ENCODE assay signal across 8 mouse cellular contexts in genomic region chr17:26562292-26562691, GRCm38 (mm10). TPM values are rescaled to one million over a fixed set of nuclear protein-coding genes. Genes with fewer than 3 reads are reported as not detected.
A peak's percentile ranks its signal among the peaks of the same experiment; 100 is the strongest.
DNase-seq lines count a peak whose midpoint lies in the region; ATAC-seq and TF ChIP-seq lines count a peak whose summit lies in the region.

No protein-coding gene starts in this region.

- H3K4me3 ChIP-seq in heart, embryonic 12.5 days, result peak overlapping the region; percentile 89
- H3K4me3 ChIP-seq in ES-Bruce4 (ENCODE audit: low read depth, low read length) (peak overlapping the region; percentile 66), macrophage (ENCODE audit: inconsistent target) (peak overlapping the region; percentile 61)
- peak overlapping the region; percentile 95 for H3K4me3 ChIP-seq in hindbrain, embryonic 10.5 days

- ATAC-seq in heart, embryonic 12.5 days (ENCODE audit: insufficient number of reproducible peaks, low FRiP score), result no peak

- peaks cover 56% of the 10 kb centered on the region for H3K79me2 ChIP-seq in macrophage (ENCODE audit: inconsistent target)

- peaks cover 31% of the 10 kb centered on the region for H3K4me1 ChIP-seq in heart, embryonic 12.5 days (replicated peaks)
- peaks cover 2% of the 10 kb centered on the region for H3K4me1 ChIP-seq in ES-Bruce4 (ENCODE audit: control insufficient read depth, insufficient read depth, low read length)
- H3K4me1 ChIP-seq in hindbrain, embryonic 10.5 days (replicated peaks), result peaks cover 47% of the 10 kb centered on the region

- no peak for TF ChIP-seq EP300 in ES-Bruce4 (IDR thresholded peaks at IDR 0.05; ENCODE audit: insufficient read depth, low read depth, low read length)

- H3K36me3 ChIP-seq in heart, embryonic 12.5 days, result peaks cover 42% of the 10 kb centered on the region
- H3K36me3 ChIP-seq in ES-Bruce4 (ENCODE audit: control insufficient read depth, insufficient read depth, low read length, poor library complexity, severe bottlenecking) (0 out of 2 replicates have a peak, but pooled peaks cover 4% of the 10 kb centered on the region), macrophage (ENCODE audit: inconsistent target) (no peaks in the 10 kb centered on the region)
- H3K36me3 ChIP-seq in hindbrain, embryonic 10.5 days, result peaks cover 43% of the 10 kb centered on the region

- H3K9ac ChIP-seq in heart, embryonic 12.5 days, result peak overlapping the region; percentile 92
- peak overlapping the region; percentile 65 for H3K9ac ChIP-seq in ES-Bruce4 (ENCODE audit: low read depth, poor library complexity, severe bottlenecking)

- H3K9me3 ChIP-seq in heart, embryonic 12.5 days (replicated peaks), result no peaks in the 10 kb centered on the region; the same call in 1 of the 2 replicates
- H3K9me3 ChIP-seq in ES-Bruce4 (replicated peaks; ENCODE audit: control insufficient read depth, insufficient read depth, low read length, poor library complexity, severe bottlenecking), result no peaks in the 10 kb centered on the region
- peaks cover 6% of the 10 kb centered on the region; the same call in 1 of the 2 replicates for H3K9me3 ChIP-seq in hindbrain, embryonic 10.5 days

- no peak overlapping the region for H3K27ac ChIP-seq in heart, embryonic 12.5 days (ENCODE audit: poor library complexity, severe bottlenecking)
- H3K27ac ChIP-seq in ES-Bruce4 (ENCODE audit: insufficient read depth, low read length) (no peak overlapping the region), macrophage (0 out of 2 replicates have a peak overlapping the region, but pooled peaks have one; percentile 19)
- peak overlapping the region; percentile 95 for H3K27ac ChIP-seq in hindbrain, embryonic 10.5 days

- no peak for TF ChIP-seq CTCF in ES-Bruce4 (IDR thresholded peaks at IDR 0.05; ENCODE audit: low read depth, low read length)

- no peaks in the 10 kb centered on the region for H3K27me3 ChIP-seq in heart, embryonic 12.5 days (replicated peaks)
- no peaks in the 10 kb centered on the region for H3K27me3 ChIP-seq in ES-Bruce4 (ENCODE audit: control insufficient read depth, insufficient read depth, low read length, poor library complexity, severe bottlenecking)
- H3K27me3 ChIP-seq in hindbrain, embryonic 10.5 days (ENCODE audit: insufficient read depth, poor library complexity, severe bottlenecking), result no peaks in the 10 kb centered on the region

- no peak for TF ChIP-seq POLR2A in ES-Bruce4 (IDR thresholded peaks at IDR 0.05; ENCODE audit: insufficient read depth, low read length)

- WGBS in heart, embryonic 12.5 days, result 71% methylated on average over 4 of the region's 4 CpGs
- 75% methylated on average over 4 of the region's 4 CpGs for WGBS in hindbrain, embryonic 10.5 days
- 81% methylated on average over 4 of the region's 4 CpGs for WGBS in macrophage (ENCODE audit: missing documents)

- DNase-seq in heart, postnatal 4 days, result no peak
- DNase-seq in hindbrain, embryonic 10.5 days (ENCODE audit: low spot score), result no peak
- DNase-seq in adrenal gland, adult (ENCODE audit: inconsistent age in 2 of 2, low spot score in 1 of 2), result no peak
- no peak for DNase-seq in urinary bladder, postnatal 4 days (ENCODE audit: low spot score in 2 of 2)
- DNase-seq in spleen, adult 12 weeks (ENCODE audit: low spot score), result no peak

- H3K4me2 ChIP-seq in heart, embryonic 12.5 days, result peak overlapping the region; percentile 93

RNA-seq across cellular contexts. Expression of gene Dusp1, which starts 0.4 kb away (rescaled TPM):
- polyA plus RNA-seq in heart, embryonic 12.5 days (2016; fragmentation: Nextera tagmentation; extraction: Ambion mirVana), result 36.2 and 38.7 TPM in 2 replicates
- total RNA-seq in heart, postnatal 4 days (2021), result 10 to 100 TPM; 66.9 to 69.5 TPM
- polyA plus RNA-seq in ES-Bruce4 (2011; ENCODE audit: insufficient read depth, insufficient read length, low read depth, missing spikeins) (58.4 and 64.9 TPM in 2 replicates), macrophage (2018) (10.8 to 29.7 TPM (median 28.3 TPM) in 3 replicates)
- 26.8 and 36.8 TPM in 2 replicates for polyA plus RNA-seq in hindbrain, embryonic 10.5 days (2016; fragmentation: Nextera tagmentation; extraction: Ambion mirVana)
- total RNA-seq in macrophage (2018; cell fraction: chromatin; rRNA removed), result 1,000 to 10,000 TPM in 8 of 26 experiments, 100 to 1,000 TPM in 14, 10 to 100 TPM in 4; 36.2 to 1,811 (median 533) TPM
- 1,000 to 10,000 TPM in 5 of 26 experiments, 100 to 1,000 TPM in 14, 10 to 100 TPM in 7; 20.0 to 1,690 (median 314) TPM for total RNA-seq in macrophage (2018; cell fraction: cytosol; rRNA removed)
- total RNA-seq in macrophage (2018; cell fraction: nucleus; rRNA removed), result 1,000 to 10,000 TPM in 9 of 26 experiments, 100 to 1,000 TPM in 14, 10 to 100 TPM in 3; 28.6 to 2,287 (median 592) TPM

RNA-seq across cellular contexts. Expression of gene Ergic1, which starts 1.0 kb away (rescaled TPM):
- polyA plus RNA-seq in heart, embryonic 12.5 days (2016; fragmentation: Nextera tagmentation; extraction: Ambion mirVana), result 115 and 121 TPM in 2 replicates
- total RNA-seq in heart, postnatal 4 days (2021), result 100 to 1,000 TPM; 109 to 115 TPM
- 166 and 167 TPM in 2 replicates for polyA plus RNA-seq in ES-Bruce4 (2011; ENCODE audit: insufficient read depth, insufficient read length, low read depth, missing spikeins)
- polyA plus RNA-seq in hindbrain, embryonic 10.5 days (2016; fragmentation: Nextera tagmentation; extraction: Ambion mirVana), result 97.7 and 103 TPM in 2 replicates
- 100 to 1,000 TPM in 3 of 26 experiments, 10 to 100 TPM in 23; 27.2 to 136 (median 52.5) TPM for total RNA-seq in macrophage (2018; cell fraction: chromatin; rRNA removed)
- total RNA-seq in macrophage (2018; cell fraction: cytosol; rRNA removed), result 10 to 100 TPM; 35.4 to 59.1 (median 45.8) TPM
- 100 to 1,000 TPM in 3 of 26 experiments, 10 to 100 TPM in 23; 29.0 to 133 (median 49.8) TPM for total RNA-seq in macrophage (2018; cell fraction: nucleus; rRNA removed)
- 37.4 to 133 TPM (median 109 TPM) in 3 replicates for polyA plus RNA-seq in macrophage (2018)

Comparison
In these comparisons a context has a peak if more than half of its experiments do, and no peak if none do; other contexts are left out.
1. H3K27ac ChIP-seq: peak in hindbrain, embryonic 10.5 days (single experiment) and macrophage (single experiment); none in heart, embryonic 12.5 days (single experiment) and ES-Bruce4 (single experiment).
2. Peak in every context shown above with its lines, with median percentiles within 50 percentile points of each other: H3K4me3 ChIP-seq.